Mouse (Mus musculus): ENCODE data around the gene Eif4e.
A peak's percentile ranks its signal among the peaks of the same experiment; 100 is the strongest.

GRCm38 (mm10) chr3:138523956-138524355 lies 2.0 kb upstream of the Eif4e start:
- TF ChIP-seq USF1 (IDR thresholded peaks at IDR 0.05; ENCODE audit: low read depth) = no peak
- TF ChIP-seq POLR2A (IDR thresholded peaks at IDR 0.05; ENCODE audit: insufficient read length, low read depth) = no peak
- TF ChIP-seq MYOG (IDR thresholded peaks at IDR 0.05; ENCODE audit: control insufficient read depth in 1 of 3, insufficient read depth in 1 of 3, insufficient read length in 2 of 3, low read depth in 2 of 3) = peak in 1 of 3 experiments; percentile 62
- TF ChIP-seq POLR2AphosphoS2 (IDR thresholded peaks at IDR 0.05; ENCODE audit: insufficient read length, low read depth) = no peak
- no peak for TF ChIP-seq REST (IDR thresholded peaks at IDR 0.05; ENCODE audit: insufficient read depth, insufficient read length)
- no peak for TF ChIP-seq E2F4 (IDR thresholded peaks at IDR 0.05; ENCODE audit: insufficient read depth)
- no peak for TF ChIP-seq MAX (IDR thresholded peaks at IDR 0.05; ENCODE audit: low read depth)
- TF ChIP-seq TCF12 (IDR thresholded peaks at IDR 0.05; ENCODE audit: insufficient read depth, poor library complexity, severe bottlenecking) = no peak
- TF ChIP-seq CEBPB (IDR thresholded peaks at IDR 0.05; ENCODE audit: insufficient read depth, poor library complexity, severe bottlenecking) = no peak
